Mouse (Mus musculus) gastrocnemius, postnatal 4 days (tissue): ENCODE data around the gene Senp5. TPM values are rescaled to one million over a fixed set of nuclear protein-coding genes. Genes with fewer than 3 reads are reported as not detected.
"Not testable (repeated sequence)": the region's sequence is repeated elsewhere in the genome, so short reads cannot be mapped to it uniquely, and the experiment has no call there.

Source experiments
- DNase-seq, 2 experiments: peaks; one replicate each; pipeline ENCODE4 v3.0.0; 2021 to 2022; ENCODE audit warnings: low spot score in 2 of 2, mixed read lengths in 2 of 2
- long read RNA-seq, 2 experiments: library from polyadenylated mRNA; stranded (forward); transcript quantifications; one replicate each; pipeline ENCODE4 v2.0.0; 2021
- total RNA-seq, 2 experiments: library from RNA; stranded (reverse); gene quantifications; 2 replicates each; pipeline ENCODE4 v1.2.3; 2021

The Senp5 gene
- 10 to 100 TPM; 22.4 to 23.2 TPM for total RNA-seq
- long read RNA-seq, experiment 1, full-length matches to known transcripts = 2 of 7 reads
- long read RNA-seq, experiment 1, partial matches to known transcripts = 0 of 7 reads
- long read RNA-seq, experiment 1, other reads (novel, unspliced or antisense) = 5 of 7 reads
- long read RNA-seq, experiment 2, full-length matches to known transcripts = 4 of 14 reads
- long read RNA-seq, experiment 2, partial matches to known transcripts = 0 of 14 reads
- long read RNA-seq, experiment 2, other reads (novel, unspliced or antisense) = 10 of 14 reads

DNA sequence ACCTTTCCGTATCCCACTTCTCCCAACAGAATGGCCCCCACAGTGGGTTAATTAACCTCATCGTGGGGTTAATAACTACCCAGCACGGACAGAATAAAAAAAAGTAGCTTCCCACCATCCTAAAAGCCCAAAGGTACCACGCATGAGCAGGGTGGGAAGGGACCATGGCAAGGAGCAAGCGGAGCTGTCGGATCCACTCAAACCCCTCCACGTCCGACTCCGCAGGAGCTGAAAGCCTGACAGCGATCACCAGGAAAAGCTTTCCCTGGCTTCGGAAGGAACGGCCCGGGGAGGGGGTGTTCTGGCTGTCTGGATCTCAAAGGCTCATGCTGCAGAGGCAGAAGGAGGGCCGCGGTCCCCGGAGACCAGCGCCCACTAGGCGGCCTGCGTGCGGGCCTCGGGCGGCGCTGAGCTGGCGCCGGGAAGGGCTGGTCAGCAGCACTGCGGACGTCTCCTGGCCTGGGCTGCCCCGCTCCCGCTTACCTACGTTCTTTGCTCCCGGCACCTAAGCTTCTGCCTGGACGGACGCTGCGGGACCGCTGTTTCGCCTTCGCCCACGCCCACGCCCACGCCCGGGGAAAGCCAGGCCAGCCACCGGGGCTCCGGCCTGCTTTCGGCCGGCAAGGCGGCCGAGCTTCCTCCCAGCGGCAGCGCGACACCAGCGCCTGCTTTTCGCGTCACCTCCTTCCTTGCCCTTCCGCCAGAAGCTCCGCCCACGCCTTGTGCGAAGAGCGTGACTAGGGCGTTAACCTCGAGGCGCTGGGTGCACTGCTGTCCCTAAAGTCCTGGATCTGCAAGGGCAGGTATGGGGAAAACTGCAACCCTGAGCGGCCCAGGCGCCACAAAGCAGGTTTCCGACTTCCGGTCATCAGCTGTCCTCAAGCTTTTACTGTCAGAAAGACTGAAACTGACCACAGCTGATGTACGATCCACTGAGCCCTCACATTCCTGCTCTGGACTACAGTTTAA, at the start of gene Senp5:
Gene Senp5, minus strand, starts transcription at position 779 of the 969 bp plus-strand sequence.
- DNase-seq = peak; percentile 73 to 91

DNA sequence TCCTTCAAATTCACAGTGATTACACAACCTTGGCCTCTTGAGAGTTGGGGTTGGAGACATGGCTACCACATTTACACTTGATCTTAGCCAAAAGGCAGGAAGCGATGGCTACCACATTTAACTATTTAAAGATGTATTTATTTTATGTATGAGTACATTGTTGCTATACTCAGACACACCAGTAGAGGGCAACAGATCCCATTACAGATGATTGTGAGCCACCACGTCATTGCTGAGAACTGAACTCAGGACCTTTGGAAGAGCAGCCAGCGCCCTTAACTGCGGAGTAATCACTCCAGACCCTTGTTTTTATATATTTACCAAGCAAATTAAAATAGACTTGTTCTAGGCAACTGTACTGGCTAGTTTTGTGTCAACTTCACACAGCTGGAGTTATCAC, 39.3 kb upstream of the Senp5 start:
- no peak for DNase-seq

DNA sequence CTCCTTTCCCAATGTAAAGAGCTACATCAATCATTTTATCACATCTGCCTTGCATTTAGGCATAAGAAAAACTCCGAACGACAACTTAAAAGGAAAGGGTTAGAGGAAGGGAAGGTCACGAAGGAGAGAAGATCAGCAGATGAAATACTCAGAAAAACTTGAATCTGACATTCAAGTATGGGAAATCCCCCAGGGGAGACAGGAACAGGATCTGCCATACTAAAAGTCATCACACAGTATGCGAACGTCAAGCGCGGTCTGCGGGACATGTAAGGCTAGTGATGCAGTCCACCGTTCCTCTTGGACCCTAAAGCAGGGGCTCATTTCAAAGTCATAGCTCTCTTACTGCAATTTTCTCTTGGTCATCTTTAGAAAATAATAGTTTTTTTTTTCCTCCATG, 16.6 kb upstream of the Senp5 start:
- no peak for DNase-seq

DNA sequence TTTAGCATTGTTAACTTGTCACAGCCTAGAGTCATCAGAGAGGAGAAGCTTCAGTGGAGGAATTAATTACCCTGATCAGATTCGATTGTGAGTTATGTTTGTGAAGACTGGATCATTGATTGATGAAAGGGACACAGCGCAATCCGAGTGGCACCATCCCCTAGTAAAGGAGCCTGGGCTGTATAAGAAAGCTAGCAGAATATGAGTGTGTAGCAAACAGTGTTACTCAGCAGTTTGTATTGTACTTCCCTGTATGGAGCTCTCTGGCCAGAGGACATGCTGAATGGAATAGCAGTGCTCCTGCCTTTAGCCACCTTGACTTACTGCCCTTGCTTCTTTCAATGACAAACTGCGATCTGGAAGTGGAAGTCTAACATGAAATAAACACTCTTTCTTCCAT, 7.2 kb upstream of the Senp5 start:
- no peak for DNase-seq

DNA sequence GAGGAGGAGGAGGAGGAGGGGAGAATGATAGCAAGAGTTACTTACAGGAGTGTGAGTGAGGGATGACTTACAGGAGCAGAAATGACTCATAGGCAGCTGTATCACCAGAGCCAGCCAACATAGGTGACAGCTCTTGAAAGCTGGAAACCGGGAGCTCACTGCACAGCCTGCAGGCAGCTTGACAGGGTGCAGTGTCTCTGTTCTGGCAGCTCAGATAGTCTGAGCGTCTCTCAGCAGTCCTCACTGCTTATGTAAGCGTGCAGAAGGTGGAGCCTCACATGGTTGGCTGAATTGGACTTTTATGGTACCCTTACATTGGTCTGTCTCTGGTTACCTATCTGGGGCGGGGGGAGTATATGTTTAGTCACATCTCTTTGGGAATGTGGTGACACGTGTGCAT, 6.8 kb upstream of the Senp5 start:
- DNase-seq = no peak

DNA sequence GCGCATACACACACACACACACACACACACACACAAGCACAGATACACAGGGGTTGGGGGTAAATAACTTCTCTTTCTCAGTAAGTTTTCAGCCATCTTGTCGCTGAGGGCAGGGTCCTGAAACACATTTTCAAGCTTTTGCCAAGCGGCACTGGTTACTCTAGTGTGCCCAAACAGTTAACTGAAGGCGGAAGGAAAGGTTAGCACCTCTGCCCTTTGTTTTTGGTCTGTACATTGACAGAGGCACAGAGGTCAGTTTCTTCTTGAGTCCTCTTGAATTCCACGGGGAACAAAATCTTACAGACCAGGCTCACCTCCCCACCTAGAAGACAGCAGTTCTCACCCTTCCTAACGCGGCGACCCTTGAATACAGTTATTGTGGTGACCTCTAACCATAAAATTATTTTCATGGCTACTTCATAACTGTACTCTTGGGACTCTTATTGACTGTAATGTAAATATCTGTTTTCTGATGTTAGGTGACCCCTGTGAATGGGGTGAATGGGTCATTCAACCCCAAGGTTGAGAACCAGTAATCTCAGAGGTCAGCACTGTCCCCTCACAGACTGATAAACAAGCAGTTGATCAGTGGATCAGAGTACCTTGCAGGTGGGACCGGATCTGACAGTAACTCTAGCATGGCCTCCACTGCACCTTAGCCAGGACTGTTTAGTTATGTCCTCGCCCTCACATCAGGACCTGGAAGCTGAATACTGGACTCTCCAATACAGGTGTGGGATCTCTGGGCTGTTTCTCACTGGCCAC, 5.6 kb upstream of the Senp5 start:
- DNase-seq = no peak

DNA sequence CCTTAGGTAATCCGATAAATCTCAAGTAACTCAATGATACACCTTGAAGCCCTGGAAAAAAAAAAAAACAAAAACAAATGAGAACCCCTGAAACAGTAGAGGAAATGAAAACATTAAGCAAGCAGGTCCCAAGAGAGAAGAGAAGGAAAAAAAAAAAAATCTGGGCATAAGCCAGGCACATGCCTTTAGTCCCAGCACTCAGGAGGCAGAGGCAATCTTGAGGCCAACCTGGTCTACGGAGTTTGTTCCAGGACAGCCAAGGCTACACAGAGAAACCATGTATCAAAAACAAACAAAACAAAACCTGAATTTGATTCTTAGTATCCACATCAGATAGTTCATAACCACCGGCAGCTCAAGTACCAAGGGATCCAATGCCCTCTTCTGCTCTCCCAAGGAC, 1.6 kb upstream of the Senp5 start:
- DNase-seq = no peak

DNA sequence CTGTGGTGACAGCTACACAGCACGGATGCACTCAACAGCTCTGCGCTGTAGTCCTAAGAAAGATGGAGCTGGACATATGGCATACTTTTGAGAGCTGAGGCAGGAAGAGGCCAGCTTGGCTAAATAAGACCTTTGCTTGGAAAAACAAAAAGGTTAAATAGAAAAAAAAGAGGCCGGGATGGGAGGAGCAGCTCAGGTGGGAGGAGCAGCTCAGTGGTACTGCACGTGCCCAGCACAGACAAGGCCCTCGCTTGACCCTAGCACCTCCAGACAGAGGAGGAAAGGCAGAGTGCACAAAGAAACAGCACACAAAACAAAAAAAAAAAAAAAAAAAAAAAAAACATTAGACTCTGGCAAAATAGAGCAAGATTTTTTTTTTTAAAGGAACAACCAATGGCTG, 6.7 kb downstream of the Senp5 start:
- no peak for DNase-seq

DNA sequence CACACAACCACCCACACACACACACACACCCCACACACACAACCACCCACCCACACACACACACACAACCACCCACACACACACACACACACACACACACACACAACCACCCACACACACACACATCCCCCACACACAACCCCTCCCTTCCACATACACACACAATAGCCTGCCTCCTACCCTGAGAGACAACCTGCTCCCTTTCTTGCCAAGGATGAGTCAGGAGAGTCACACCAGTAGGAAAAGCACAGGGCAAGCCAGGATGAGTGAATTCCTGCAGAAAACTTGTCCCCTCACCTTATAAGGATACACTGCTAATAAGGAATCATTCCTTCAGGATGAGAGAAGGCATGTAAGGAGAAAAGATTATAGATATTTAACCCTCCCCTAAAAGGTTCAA, 9.1 kb downstream of the Senp5 start:
- DNase-seq = no peak

DNA sequence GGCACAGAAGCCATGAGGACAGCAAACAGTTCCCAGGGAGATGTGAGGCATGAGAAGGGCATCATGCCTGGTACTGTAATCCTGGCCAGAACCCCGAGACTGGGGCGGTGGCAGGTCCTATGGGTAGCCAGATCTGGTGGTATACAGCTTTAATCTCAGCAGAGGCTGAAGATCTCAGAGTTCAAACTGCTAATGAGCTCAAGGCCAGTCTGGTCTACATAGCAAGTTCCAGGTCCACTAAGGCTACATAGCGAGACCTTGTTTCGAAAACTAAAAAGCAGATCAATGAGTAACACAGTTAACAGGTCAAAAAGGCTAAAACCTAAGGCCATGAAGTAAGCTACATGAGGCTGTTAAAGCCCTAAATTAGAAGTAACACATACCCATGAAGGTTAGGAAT, 9.9 kb downstream of the Senp5 start:
- no peak for DNase-seq

DNA sequence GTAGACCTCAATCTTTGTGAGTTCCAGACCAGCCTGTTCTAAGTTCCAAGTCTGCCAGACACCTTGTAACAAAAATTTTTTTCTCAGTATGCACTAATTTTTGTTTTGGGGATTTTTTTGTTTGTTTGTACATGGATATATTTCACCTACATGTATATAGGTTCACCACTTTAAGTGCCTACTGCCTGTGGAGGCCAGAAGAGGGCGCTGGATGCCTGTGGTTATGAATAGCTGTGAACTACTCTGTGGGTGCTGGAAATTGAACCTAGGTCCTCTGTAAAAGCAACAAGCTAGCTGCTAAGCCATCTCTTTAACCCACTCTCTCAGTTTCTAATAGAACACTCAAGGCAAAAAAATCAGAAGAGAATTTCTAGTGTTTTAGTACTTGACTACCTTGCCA, 11.0 kb downstream of the Senp5 start:
- no peak for DNase-seq

DNA sequence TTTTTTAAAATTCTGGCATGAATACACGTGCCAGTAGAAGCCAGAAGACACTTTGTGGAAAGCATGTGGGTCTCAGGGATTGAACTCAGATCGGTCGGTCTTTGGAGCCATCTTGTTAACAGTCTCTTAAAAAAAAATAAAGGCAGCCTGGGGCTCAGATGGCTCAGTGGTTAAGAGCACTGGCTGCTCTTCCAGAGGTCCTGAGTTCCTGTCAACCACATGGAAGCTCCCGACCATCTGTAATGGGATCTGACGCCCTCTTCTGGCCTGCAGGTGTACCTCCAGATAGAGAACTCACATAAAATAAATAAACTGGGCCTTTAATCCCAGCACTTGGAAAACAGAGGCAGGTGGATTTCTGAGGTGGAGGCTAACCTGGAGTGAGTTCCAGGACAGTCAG, 22.1 kb downstream of the Senp5 start:
- no peak for DNase-seq

DNA sequence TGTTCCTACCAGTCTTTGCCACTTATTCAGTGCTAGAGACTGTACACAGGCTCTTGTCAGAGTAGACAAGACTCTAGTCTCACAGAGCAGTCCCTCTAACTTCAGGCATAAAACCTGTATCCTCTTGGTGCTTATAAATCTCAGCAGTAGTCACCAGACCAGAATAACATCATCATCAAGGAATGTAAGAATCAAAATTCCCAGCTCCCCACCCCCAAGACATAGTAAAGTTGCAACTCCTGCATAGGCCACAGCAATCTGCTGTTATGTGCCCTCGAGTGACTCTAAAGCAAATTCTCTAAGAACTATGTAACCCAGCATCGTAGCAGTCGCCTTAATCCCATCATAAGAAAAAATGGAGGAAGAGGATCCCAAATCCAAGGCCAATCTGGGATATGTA, 23.6 kb downstream of the Senp5 start:
- DNase-seq = no peak

DNA sequence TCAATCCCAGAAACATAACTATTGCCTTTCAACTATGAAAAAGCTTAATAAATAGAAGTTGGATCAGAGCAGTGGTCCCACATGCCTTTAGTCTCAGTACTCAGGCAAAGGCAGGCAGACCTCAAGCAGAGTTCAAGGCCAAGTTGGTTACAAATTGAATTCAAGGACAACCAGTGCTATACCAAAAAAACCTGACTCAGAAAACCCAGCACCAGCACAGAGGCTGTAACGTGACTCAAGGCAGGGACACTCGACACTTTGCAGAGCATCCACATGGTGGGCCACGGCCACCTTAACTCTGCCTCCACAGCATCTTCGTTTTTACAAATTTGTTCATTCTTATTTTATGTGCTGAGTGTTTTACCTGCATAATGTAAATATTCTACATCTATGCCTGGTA, 27.8 kb downstream of the Senp5 start:
- no peak for DNase-seq

DNA sequence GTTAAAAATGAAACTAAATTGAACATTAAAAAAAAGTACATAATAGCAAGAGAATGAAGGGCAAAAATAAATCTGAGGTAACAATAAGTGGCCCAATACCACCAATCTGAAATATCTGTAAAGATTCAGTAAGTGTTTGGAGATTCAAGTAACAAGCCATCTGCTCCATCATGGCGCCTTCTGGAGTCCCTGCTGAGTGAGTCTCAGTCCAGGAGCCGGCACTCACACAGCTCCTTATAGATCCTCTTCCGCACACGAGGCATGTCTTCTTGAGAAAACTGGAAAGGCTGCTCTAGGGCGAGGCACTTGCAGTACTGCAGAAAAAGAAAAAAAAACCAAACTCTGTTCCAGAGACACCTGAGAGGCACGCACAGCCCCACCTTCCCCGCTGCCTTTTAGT, 39.9 kb downstream of the Senp5 start:
- DNase-seq = no peak

DNA sequence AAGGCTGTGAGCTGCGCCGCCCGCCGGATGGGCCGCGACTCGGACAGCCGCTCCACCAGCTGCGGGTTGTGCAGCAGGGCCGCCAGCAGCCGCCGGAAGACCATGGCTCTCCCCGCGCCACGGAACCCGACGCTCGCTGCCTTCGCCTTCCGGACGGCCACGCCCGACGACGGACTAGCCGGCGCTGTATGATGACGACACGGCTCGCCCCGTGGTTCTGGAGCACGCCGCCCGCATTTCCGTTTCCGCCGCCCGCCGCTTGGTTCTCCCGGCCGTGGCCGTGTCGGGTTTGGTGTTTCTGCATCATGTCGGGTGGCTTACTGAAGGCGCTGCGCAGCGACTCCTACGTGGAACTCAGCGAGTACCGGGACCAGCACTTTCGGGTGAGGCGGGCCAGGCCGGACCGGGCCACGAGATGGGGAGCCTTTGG, 54.7 kb downstream of the Senp5 start, which contains the start of the genes 0610012G03Rik and Ncbp2:
Gene 0610012G03Rik, minus strand, starts transcription at position 150 of the 430 bp plus-strand sequence.
Gene Ncbp2, plus strand, starts transcription at position 169 of the 430 bp plus-strand sequence.
- peak; percentile 96 to 97 for DNase-seq

DNA sequence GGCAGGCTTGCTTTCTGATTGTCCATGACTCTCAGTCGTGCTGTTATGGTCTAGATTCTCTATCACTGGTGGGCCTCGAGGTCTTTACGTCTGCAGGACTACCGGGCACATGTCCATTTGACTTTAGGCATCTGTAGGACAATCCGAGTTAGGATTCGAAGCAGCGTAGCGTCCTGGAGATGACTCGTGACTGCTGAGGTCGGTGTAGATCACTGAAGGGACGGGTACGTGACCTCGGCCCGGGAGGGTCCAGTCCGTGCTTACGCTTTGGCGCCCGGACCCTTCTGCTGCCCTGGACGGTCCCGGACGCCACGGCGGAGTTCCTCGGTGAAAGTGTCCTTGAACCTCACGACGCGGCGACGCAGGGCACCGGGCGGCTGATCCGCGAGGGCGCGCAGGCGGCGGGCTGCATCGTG, 55.2 kb downstream of the Senp5 start:
- no peak for DNase-seq

DNA sequence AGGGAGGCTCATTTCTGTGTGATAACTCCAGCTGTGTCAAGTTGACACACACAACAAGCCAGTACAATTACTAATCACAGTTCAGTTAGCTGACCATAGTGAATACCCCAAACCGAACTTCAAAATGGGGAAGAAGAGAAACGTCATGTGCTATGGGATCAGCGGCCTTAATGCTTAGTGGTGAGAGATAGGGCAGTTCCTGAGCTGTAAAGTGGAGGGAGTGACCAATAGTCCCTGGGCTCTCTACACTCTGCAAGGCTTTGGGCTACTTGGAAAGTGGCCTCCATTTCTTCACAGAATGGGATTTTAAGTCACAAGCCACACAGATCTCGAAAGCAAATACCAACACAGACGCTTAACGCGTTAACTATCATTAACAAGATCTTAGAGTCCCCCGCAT, 55.8 kb downstream of the Senp5 start:
- DNase-seq = no peak

DNA sequence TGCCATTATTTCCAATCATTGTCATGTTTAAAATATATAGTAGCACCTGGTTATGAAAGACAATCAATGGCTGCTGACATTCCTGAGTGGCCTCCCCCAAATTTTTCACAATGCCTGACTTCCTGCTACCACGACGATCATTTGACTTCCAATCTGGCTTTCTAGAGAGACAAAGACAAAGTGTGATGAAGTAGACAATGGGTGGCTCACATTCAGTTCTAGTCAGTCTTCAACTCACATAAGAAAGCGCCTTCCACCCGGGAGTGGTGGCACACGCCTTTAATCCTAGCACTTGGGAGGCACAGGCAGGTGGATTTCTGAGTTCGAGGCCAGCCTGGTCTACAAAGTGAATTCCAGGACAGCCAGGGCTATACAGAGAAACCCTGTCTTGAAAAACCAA, 57.1 kb downstream of the Senp5 start:
- not testable (repeated sequence) for DNase-seq

DNA sequence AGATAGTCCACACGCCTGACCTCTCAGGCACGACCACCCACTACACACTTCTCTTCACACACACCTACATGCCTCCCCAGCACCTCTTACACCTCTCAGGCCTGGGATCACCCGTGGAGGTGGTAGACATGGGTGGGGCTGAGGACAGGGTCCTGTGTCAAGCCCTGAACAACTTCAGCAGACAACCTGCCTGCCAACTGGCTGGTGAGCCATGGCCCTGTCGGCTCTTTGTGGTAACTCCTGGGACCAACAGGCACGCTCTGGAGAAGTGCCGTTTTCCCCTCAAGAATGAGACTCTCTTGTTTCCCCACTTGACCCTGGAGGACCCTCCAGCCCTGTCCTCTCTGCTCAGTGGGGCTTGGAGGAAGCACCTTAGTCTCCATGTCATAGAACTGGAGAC, 57.7 kb downstream of the Senp5 start:
- DNase-seq = peak in 1 of 2 experiments; percentile 6

DNA sequence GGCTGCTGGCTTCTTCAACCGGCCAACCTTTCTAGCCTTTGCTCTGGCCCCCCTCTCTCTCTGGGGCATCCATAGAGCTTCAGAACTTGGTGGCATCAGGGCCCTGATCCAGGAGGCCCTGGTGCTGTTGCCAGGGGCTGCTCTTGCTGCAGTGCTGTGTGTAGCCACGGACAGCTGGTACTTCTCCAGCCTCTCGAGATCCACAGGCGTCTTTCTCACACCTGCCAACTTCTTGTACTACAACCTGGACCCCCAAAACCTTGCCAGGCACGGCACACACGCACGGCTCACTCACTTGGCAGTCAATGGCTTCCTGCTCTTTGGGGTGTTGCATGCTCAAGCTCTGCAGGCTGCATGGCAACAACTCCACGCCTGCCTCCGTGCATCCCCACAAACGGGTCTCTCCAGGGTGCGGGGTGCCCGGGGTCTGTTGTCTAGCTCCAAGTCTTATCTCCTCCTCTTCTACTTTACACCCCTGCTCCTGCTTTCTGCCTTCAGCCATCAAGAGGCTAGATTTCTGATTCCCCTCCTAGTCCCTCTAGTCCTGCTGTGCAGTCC, 58.3 kb downstream of the Senp5 start:
- DNase-seq = peak in 1 of 2 experiments; percentile 8
